Mouse (Mus musculus) thymus, adult 18-20 months (tissue): ENCODE measurements around the gene Acta2.

Experiments used
- DNase-seq, 2 experiments: peaks; one replicate each; pipeline ENCODE4 v3.0.0; 2022; ENCODE audit warnings: mixed read lengths in 2 of 2

Gene Acta2

DNA sequence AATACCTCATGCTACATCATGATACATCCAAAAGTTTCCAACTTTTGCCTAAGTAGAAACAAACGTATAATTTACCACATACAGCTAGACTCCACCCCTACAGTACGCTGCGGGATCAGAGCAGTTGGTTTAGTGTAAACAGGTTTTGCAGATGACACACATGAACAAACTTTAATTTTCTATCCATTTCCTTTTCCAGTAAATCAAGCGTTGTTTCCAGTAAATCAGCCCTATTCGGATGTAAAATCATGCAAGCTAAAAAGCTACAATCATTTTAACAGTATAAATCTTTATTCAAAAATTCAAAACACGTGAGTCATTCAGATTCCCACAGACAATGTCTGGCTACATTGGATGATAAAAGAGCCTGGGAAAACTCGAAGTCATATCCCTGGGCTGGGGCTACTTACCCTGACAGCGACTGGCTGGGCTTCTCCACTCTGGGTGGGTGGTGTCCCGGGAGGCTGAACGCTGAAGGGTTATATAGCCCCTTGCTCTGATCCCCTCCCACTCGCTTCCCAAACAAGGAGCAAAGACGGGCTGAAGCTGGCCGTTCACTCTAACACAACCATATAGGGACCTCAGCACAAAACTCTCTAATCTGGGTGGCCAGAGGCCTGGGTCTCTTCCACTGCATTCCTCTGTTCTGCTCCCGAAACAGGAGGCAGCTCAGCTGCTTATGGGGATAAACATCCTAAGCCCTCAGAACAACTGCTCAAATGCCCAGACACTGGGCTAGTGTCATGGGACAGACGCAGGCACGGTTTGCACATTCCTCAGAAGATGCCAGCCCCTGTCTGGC, at the start of gene Acta2:
Gene Acta2 (minus strand): TSS at position 711 of the 802 bp plus-strand sequence.
- no peak for DNase-seq

DNA sequence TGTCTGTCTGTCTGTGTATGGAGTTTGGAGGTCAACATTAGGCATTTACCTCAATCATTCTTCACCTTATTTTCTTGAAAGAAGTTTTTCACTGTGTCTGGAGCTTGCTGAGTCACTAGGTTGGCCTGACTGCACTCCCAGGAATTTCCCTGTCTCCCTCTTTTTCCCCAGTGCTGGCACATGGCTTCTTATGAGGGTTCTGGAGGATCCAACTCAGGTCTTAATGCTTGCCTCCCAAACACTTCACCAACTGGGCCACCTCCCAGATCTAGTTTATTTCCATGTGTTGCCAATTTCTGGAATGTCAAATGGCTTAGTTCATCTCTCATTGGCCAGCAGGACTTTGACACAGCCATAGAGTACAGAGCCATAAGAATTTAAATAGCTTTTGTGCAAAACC, 49.5 kb upstream of the Acta2 start:
- DNase-seq, result no peak

DNA sequence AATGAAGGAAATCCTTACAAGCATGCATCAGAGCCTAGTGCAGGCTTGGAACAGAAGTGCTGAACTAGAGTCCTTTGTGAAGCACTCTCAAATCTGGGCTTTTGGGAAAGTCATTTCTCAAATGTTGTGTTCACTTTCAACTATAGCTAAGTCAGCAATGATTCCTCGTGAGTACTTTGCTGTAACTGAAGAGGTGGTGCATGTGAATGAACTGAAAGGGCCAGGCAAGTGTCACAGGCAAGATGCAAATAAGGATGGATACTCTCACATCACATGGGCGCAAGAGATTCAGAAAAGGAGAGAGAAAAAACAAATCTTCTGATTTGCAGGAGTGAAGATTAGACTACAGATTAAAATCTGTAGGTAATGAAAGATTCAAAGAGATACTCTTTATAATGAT, 45.0 kb upstream of the Acta2 start:
- no peak for DNase-seq

DNA sequence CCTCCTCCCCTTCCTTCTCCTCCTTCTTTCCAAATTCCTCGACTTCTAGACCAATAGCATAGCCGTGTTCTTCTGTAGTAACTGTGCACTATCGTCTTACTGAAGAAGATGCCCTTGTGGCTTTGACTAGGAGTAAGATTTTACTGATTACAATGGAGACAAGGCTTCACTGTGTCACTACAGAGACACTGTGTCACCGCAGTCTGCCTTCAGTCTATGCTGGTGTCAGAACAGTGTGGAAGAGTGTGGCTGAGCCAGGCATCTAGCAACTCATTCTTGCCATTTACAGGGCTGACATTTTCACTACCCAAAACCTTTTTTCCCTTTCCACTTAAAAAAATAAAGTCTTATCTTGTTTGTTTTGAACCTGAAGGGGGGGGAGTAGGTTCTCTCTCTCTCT, 43.8 kb upstream of the Acta2 start:
- no peak for DNase-seq

DNA sequence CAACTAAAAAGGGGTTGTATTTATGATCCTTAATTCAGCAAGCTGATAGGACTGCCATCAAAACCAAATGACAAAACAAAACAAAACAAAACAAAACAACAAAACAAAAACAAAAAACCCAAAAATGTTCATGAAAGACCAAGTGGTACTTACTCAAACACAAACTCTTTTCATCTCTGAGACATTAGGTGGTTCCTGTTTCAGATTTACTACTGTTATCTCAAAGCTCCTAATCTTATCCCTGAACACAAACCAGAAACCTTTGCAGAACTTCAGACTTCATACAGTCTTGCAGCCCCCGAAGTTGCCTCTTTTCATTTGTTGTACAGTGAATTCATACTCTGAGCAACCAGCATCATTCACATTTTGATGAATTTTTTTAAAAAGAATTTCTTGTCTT, 43.1 kb upstream of the Acta2 start:
- no peak for DNase-seq

DNA sequence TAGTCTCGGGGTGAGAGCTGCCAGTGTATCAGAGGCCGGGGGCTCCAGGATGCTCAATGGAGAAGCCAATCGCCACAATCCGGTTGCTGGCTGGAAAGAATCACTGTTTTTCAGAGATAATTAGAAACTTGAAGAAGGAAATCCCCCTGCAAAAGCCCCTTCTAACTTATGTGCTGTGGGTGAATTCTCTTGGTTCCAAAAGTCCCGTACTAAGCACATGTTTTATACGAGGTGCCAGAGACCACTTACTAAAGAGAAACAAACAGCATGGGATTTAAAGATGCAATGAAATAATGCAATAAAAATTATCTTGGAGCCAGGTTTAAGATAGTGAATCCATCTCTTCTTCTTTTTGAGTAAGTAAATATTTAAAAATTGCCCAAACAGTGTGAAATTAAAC, 40.1 kb upstream of the Acta2 start:
- DNase-seq, result no peak

DNA sequence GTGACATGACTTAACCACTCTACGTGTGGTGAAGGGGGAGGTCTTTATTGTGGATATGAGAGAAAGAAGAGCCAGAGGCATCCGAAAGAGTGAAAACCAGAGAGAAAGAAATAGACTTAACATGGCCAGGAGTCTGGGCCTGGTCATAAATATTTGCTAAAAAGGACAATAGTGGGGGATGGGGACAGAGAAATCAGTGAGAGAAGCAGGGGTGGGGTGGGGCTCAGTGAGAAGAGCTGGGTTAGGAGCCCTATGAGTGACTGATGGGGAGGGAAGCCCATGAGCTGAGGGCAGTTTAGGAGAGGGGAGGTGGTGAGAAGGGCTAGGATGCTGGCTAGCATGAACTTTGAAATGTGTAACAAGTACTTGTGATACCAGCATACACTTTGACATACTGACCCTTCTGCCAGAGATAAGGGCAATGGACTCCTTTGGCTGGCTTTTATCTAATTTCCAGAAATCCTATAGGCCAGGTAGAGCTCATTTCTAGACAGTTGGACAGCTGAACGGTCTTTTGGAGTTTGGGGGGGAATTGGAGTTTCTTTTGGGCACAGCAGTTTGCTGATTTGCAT, 38.1 kb upstream of the Acta2 start:
- DNase-seq, result no peak

DNA sequence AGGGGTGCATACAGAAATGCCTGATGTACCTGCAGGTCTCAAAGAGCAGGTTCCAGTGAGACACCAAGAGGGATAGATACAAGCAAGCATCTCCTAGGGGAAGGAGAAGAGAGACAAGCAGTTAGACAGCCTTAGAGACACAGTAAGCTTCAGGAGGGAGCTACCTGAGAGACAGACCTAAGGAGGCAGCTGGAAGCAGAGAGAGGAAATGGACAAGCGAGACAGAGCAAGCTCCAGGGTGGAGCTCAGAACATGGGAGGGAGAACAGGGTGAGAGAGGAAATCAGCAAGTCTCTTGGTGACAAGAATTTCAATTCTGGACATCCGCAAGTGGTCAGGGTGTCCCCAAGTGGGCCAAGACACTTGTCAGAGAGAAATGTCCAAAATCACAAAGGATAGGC, 37.3 kb upstream of the Acta2 start:
- DNase-seq, result no peak

DNA sequence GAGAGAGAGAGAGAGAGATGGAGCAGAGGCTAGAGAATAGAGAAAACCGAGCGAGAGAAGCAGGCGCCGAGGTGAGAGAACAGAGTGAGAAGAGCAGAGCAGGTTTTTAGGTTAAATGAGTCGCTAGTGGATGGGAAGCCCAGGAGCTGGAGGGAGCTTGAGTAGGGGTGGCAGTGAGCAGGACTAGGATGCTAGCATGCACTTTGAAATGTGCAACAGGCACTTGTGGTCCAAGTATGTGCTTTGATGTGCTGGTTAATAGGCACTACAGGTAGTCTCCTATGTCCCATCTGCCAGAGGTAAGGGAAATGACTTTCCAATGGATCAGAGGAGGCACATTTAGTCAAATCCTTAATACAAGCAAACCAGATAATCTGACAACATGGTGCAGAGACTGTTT, 36.6 kb upstream of the Acta2 start:
- no peak for DNase-seq

DNA sequence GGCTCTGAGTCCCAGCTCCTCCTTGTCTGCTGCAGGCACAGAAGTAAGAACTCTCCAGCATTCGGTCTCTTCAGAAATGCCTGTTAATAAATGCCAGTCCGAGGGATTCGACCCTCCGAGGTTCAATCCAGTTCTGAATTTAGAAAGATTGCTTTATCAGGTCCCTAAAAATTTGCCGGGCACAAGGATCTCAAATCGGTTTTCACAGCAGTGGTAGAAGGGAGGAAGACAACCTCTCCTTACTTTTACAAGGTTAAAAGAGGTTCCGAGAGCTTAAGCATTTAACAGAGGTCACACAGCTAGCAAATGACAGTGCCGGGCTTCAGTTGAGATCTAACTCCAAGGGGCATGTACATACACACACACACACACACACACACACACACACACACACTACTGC, 36.0 kb upstream of the Acta2 start:
- no peak for DNase-seq

DNA sequence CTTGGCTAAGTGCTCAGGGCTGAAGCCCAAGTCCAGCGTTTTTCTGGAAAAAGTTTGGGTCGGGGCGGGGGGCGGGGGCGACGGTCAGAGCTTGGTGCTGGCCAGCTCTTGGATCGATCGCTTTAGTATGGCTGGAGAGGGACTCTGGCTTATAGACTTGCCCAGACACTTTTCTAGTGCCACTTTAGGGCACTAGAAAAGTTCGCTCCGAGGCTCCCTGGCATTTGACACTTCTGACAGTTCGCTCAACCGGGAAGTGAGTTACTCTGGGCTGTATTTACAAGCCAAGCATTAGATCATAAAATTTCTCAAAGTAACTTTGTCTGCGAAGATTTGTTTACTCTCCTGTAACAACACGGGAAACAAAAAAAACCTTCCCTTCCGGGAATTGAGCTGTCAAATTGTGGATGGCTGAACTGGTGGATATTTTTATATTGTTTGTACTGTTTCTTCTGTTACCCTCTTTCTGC, 35.5 kb upstream of the Acta2 start:
- DNase-seq, result no peak

DNA sequence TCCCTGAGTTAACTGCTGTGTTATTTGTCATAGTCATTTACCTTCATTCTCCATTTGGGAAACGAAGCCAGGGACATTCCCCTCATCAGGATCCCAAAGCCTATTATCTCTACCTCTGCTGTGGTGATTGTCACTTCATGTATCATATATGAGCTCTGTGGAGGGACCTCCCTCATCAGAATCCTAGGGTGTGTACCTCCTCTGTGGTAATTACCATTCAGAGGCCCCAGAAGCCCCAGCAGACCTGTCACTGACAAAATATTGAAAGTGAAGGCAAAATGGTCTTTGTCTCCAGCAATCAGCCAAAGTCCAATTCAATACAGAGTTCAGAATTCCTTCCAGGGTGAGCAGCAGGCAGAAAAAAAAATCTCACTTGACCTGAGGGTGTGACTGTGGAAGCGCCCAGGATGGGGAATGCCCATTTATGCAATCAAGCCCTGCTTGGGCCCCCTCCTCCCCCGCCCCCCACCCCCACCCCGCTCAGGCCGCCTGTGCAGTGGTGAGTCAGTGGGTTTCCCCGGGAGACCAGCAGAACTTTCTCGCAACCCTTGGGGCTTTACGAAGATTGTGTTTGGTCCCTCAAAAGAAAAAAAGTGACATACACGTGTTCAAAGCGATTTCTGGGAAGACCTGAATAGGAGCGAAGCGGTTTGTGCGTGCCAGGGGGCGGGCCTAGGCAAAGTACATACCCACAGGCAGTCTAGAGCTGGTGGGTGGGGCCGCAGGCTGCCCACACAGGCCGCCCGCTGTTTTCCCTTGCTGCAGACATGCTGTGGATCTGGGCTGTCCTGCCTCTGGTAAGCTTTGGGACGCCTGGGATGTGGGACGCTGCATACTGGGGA, 34.8 kb upstream of the Acta2 start, which contains the start of gene Fas:
Gene Fas (plus strand): TSS at position 719 of the 842 bp plus-strand sequence.
- peak; percentile 78 to 85 for DNase-seq

DNA sequence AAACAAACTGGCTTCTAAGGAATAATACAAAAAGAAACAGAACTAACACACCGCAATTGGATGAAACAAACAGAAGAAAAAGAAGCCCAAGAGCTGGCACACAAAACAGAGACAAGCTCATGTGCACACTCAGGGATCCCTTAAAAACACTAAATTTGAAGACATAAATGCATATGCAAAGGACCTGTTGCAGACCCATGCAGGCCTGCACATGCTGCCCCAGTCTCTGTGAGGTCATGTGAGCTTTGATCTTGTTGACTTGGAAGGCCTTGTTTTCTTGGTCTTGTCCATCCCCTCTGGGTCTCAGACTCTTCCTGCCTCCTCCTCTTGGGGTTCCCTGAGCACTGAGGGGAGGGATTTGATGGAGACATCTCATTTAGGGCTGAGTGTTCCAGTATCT, 33.3 kb upstream of the Acta2 start:
- DNase-seq, result no peak

DNA sequence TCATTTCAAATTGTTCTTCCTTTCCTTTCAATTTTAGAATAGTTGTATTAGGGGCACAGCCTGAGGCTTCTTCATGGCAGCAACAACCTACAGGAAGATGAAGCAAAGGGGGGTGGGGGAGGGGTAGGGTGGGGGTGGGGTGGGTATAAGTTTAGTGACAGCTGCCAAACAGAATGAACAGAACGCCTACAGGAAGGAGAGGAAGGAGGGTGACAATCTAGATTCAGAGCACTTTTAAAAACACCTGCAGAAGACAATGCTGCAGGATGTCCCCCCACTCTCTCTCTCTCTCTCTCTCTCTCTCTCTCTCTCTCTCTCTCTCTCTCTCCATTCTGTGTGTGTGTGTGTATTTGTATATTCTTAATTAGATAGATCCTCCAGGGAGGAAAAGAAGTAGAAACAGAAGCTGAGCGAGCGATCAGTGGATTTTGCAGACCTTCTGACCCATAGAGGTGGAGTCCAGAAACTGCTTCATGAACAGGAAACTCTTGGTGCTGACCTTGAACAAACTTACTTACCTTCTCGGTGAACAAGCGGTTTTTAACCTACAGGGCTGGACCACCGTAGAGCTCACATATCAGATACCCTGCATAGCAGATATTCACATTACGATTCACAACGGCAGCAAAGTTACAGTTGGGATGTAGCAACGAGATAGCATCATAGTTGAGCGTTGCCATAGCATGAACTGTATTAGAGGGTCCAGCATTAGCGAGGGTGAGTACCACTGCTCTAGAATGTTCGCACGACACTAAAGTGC, 32.4 kb upstream of the Acta2 start:
- no peak for DNase-seq

DNA sequence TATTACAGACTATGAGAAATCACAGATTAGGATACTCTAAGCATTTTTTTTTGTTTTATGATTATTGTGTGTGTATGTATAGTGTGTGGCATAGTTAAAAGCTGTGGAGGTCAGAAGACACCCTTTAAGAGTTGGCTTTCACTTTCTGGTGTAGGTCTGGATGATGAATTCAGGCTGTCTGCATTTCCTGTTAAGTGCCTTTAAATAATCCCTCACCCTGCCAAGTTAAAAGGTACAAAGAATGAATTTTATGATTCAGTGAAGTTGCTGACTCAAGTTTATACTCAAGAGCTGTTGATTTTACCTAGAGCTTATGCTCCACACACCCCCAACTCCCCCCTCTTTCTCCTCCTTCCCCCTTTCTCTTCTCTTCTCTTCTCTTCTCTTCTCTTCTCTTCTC, 31.8 kb upstream of the Acta2 start:
- DNase-seq, result no peak

DNA sequence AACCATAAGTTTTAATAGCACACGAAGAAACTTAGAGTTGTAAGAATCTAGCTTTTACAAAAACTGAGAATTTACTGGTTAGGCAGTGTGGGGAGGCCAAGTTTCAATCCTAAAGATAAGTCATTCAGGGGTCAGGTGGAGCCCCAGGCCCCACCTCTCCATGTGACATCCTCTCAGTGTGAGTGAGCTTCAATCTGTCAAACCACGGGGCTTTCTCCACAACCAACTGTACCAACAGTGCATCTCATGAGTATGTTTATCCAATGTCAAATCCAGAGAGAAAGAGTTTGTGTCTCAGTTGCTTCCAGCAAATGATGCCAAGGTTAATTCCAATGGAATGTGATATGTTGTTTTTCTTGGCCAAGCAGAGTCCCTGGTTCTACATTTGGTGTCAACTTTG, 29.4 kb upstream of the Acta2 start:
- DNase-seq, result no peak

DNA sequence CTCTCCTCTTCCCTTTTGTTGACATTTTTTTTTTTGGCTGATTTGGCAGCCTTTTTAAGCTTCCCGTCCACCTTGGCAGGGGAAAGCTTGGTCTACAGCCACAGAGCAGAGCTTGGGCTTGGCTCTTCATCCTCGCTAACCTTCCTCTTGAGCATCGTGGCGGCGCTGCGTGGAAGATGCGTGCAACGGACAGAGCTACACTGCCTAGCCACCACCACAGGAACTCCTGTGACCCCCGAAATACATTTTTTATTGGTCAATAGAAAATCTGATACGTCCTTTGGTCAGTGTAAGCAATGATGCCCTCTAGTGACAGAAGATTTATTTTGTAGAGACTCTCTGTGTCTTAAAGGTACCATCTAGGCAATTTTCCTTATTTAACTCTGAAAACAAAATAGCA, 29.0 kb upstream of the Acta2 start:
- DNase-seq, result no peak

DNA sequence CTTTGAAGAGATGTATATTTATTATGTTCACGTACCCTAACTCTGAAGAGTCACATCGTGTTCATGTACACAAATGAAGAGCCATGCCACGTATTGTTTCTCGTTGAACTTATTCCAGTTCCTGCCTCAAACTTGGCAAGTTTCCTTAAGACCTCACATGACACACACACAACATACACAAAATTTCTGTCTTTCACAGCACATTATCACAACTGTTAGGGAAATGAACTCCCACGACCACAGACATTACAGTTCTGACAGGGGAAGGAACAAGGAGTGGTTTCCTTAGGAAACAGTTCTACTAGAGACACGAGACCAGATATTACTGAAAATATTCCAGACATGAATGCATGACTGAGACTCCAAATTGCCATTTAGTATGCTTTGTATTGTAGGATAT, 28.2 kb upstream of the Acta2 start:
- DNase-seq, result no peak

DNA sequence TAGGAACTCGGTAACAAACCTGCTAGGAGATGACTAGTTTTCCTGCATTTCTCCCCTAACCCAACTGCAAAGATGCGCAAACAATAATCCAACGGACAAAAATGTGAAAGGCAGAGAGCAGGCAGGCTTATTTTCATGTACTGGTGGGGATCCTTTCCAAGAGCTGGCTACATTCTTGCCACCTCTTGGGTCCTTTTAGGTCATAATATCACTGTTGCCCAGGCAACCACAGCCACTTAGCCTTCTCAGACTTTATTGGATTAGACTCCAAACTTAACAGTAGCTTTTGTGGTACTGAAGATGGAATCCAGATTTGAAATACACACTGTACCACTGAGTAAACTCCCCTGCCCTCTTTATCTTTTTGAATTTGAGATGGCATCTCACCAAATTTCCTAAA, 22.7 kb upstream of the Acta2 start:
- DNase-seq, result no peak

DNA sequence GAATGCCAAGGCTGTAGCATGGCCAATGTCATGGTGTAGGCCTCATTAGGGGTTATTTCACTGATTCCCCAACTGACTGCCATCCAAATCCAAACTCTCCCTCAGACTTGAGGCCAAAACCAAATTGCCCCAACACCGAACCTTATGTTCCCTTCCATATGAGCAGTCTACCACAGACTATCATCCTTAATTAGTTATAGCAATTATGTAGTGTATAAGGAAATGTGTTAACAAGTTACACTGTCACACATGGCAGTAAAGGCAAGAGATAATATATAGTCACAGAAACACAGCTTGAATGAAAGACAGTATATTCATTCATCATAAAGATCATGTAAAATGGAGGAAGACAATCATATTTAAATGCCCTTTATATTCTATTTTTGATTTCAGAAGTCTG, 17.7 kb upstream of the Acta2 start:
- DNase-seq, result no peak

DNA sequence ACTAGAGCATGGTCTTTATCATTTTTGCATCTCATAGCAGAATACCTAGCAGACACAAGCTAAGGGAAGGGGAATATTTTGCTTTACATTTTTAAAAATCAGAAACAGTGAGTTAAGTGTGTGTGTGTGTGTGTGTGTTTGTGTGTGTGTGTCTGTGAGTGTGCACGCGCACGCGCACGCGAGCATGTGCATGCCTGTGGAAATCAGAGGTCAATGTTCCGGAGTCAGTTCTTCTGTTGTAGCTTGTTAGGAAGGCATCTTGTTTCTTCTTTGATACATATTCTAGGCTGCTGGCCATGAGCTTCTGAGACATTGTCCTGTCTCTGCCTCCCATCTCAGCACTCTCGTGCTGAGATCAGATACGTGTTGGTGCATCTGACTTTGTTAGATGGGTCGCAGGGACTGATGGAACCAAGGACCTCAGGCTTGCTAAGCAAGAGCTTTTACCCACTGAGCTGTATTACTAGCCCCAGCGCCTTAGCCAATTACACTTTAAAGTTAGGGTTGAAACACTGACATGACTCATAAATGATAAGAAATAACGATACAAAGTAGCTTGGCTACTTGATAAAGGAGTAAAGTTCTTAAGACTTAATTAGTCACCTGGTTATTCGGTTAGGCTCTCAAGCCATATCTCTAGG, 15.6 kb upstream of the Acta2 start:
- no peak for DNase-seq

DNA sequence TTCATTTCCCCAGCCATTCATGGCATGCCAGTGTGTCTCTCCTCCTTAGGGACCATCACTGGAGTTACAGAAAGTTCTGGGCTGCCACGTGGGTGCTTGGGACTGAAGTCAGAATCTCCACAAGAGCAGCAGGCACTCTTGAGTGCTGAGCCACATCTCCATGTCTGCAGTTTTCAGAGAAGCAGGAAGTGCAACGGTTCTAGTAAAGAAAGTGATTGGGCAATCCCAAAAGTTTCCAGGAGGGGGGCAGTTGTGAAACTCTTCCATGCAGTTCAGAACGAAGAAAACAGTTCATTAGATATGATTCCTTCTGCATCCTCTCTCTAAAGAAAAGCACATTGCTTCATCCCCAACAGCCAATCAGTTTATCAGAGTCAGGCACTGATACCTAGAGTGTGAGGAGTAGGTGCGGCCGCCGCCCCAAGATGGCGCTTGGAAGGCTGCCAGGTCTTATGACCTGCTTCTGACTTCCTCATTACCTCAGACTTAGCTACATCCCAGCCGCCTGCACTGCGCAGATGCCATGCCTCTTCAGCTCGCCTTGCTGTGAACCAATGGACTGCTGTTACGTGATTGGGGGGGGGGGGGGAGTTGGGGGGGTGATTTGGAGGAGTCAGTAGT, 14.8 kb upstream of the Acta2 start:
- DNase-seq, result no peak
